Mouse (Mus musculus): ENCODE measurements around the gene Gm15448.
"Not testable (repeated sequence)": the region's sequence is repeated elsewhere in the genome, so short reads cannot be mapped to it uniquely, and the experiment has no call there.

DNA sequence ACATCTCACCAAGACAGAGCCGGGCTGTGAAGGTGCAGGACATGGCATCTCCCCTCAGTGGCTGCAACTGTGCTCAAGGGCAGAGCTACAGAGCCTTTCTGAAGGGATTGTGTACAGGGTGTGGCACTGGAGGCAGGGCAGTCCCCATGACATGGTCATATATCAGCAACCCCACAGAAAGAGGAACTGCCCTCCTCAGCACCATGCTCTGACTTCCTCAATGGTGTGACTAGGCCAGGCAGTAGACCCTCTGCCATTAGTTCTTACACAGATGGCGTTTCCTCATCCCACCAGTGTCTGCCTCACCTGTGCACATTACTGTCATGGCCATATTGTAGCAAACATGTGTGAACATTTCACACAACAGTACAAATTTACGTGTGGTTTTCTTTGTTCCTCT, at the start of gene Gm15448:
- not testable (repeated sequence) for TF ChIP-seq EP300, CTCF (IDR thresholded peaks at IDR 0.05; ENCODE audit: low read depth)

Measured in liver, embryonic 14.5 days (tissue).